Mouse (Mus musculus) kidney, adult 2 months (tissue): ENCODE measurements around the gene Slc22a14. TPM values are rescaled to one million over a fixed set of nuclear protein-coding genes. Genes with fewer than 3 reads are reported as not detected.
A peak's percentile ranks its signal among the peaks of the same experiment; 100 is the strongest.
"Not testable (repeated sequence)": the region's sequence is repeated elsewhere in the genome, so short reads cannot be mapped to it uniquely, and the experiment has no call there.

Experiments
- DNase-seq: peaks from one replicate; pipeline ENCODE4 v3.0.0; 2021
- H3K27ac ChIP-seq: fragments of 200-500 bp; 2 replicates; pipeline ENCODE4 v1.5.1; 2012; ENCODE audit warnings: low read depth, low read length, control low read depth, inconsistent platforms; ENCODE audit not compliant: insufficient read depth
- H3K27me3 ChIP-seq: fragments of 200-500 bp; replicated peaks from 2 replicates; pipeline ENCODE4 v1.6.1; 2012; ENCODE audit warnings: mild to moderate bottlenecking, moderate library complexity, low read length, inconsistent platforms; ENCODE audit not compliant: control insufficient read depth, insufficient read depth
- H3K36me3 ChIP-seq: fragments of 200-500 bp; 2 replicates; pipeline ENCODE4 v1.6.1; 2012; ENCODE audit warnings: mild to moderate bottlenecking, moderate library complexity, low read length, inconsistent platforms; ENCODE audit not compliant: control insufficient read depth, insufficient read depth
- H3K4me1 ChIP-seq: fragments of 200-500 bp; 2 replicates; pipeline ENCODE4 v1.6.1; 2011; ENCODE audit warnings: low read length; ENCODE audit not compliant: control insufficient read depth, insufficient read depth
- H3K4me3 ChIP-seq: fragments of 200-500 bp; 2 replicates; pipeline ENCODE4 v1.5.1; 2011; ENCODE audit warnings: mild to moderate bottlenecking, low read depth, low read length, control low read depth; ENCODE audit not compliant: insufficient read depth
- CTCF ChIP-seq: fragments of 200-500 bp; conservative IDR thresholded peaks from 2 replicates; pipeline ENCODE4 v1.5.1; 2011; ENCODE audit warnings: low read depth, mild to moderate bottlenecking, control low read depth, low read length, moderate library complexity, mixed read lengths; ENCODE audit not compliant: insufficient read depth, insufficient read length
- POLR2A ChIP-seq: fragments of 200-500 bp; IDR thresholded peaks from one replicate; pipeline ENCODE4 v1.6.1; 2011; ENCODE audit warnings: low read depth, low read length, control low read depth
- WGBS: fragments of 180-500 bp; shearing (Covaris S2); methylation state at CpG from one replicate; pipeline ENCODE4 v1.1.7; 2018; 5-methylcytosine and 5-hydroxymethylcytosine counted together
- polyA plus RNA-seq: library from polyadenylated mRNA; depleted of rRNA; stranded (reverse); fragments of >200 nt; gene quantifications from 2 replicates; pipeline ENCODE4 v1.2.3, GENCODE M21; 2012

Slc22a14 gene
- polyA plus RNA-seq, 1 experiment: 1.7 TPM

DNA sequence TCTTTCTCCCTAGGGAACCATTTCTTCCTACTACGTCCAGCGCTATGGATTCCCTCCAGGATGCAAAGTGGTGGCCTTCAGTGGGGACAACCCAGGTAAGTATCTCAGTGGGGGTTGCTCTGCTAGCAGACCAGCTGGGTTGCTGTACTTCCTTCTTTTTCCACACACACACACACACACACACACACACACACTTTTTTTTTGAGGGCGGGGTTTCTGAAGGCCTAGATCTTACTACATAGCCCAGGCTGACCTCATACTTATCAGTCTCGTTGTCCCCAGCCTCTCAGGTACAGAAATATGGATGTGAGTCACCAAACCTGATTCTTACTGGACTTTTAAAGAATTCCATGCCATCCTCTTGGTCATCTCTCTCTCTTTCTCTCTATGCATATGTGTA lies 12.9 kb upstream of the Slc22a14 start:
- no peak for TF ChIP-seq CTCF
- no peak for TF ChIP-seq POLR2A
- no peak for DNase-seq
- Histone ChIP-seq H3K36me3 (peaks cover 2% of the 10 kb centered on the region), H3K27ac (no peak overlapping the region), H3K4me3 (no peak overlapping the region), H3K4me1 (no peaks in the 10 kb centered on the region), H3K27me3 (no peaks in the 10 kb centered on the region)
- WGBS: 64% methylated on average over 4 of the region's 4 CpGs

DNA sequence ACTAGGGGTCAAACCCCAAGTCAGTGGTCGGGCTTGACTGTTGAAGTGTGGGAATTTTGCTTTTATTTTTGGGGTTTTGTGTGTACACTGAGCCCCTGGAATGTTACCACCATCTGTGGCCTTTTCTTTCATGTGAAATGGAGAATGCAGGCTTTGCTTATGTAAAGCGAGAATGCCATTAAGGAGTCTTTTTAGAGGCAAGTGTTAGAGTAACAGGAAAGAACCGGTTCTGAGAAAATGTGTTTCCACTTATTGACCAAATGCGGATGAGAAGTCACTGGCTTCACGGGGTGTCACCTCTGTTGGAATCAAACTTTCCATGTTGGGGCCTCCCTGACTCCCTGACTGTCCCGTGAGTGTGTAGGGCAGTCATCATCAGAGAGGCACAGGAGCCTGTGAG lies 10.2 kb upstream of the Slc22a14 start:
- DNase-seq: no peak
- no peaks in the 10 kb centered on the region for H3K27me3 ChIP-seq
- no peak overlapping the region for H3K27ac ChIP-seq
- H3K4me1 ChIP-seq: no peaks in the 10 kb centered on the region
- 55% methylated on average over 6 of the region's 6 CpGs for WGBS
- no peak for TF ChIP-seq CTCF
- no peak for TF ChIP-seq POLR2A
- no peak overlapping the region for H3K4me3 ChIP-seq
- H3K36me3 ChIP-seq: no peaks in the 10 kb centered on the region; the same call in 1 of the 2 replicates

DNA sequence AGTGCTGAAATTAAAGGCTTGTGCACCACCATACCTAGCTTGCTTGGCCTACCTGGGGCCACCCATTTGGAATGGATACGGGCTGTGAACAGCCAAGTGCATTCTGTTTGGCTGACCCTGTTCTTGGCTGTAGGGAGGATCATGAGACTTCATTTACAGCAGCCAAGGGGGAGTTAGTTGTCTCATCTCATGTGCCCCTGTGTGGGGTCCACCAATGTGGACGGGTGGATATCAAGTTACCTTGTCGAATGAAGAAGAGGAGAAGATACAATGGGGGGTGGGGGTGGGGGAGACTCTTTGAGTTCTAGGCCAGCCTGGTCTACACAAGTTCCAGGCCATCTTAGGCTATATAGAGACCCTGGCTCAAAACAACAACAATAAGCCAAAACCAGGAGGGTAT lies 9.7 kb upstream of the Slc22a14 start:
- DNase-seq: no peak
- Histone ChIP-seq H3K4me1 (no peaks in the 10 kb centered on the region), H3K4me3 (no peak overlapping the region), H3K36me3 (no peaks in the 10 kb centered on the region; the same call in 1 of the 2 replicates), H3K27me3 (no peaks in the 10 kb centered on the region), H3K27ac (no peak overlapping the region)
- WGBS: 55% methylated on average over 3 of the region's 3 CpGs
- TF ChIP-seq POLR2A (no peak), CTCF (no peak)

GRCm38 (mm10) chr9:119371251-119371650 lies 5.9 kb upstream of the Slc22a14 start:
- Histone ChIP-seq H3K4me3 (no peak overlapping the region), H3K27ac (no peak overlapping the region), H3K36me3 (peaks cover 2% of the 10 kb centered on the region; the same call in 1 of the 2 replicates), H3K27me3 (no peaks in the 10 kb centered on the region), H3K4me1 (peaks cover 3% of the 10 kb centered on the region; the same call in 1 of the 2 replicates)
- TF ChIP-seq POLR2A: no peak
- no peak for TF ChIP-seq CTCF
- DNase-seq: no peak
- 66% methylated on average over 4 of the region's 4 CpGs for WGBS

DNA sequence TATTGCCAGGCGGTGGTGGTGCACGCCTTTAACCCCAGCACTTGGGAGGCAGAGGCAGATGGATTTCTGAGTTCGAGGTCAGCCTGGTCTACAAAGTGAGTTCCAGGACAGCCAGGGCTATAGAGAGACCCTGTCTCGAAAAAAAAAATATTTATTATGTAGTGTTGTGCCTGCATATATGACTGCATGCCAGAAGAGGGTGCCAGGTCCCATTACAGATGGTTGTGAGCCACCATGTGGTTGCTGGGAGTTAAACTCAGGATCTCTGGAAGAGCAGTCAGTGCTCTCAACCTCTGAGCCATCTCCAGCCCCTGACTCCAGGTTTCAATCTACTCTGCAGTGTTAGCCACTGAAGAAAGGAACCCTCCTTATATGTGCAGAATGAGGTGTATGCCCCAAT lies 5.4 kb upstream of the Slc22a14 start:
- not testable (repeated sequence) for H3K4me3 ChIP-seq, H3K4me1 ChIP-seq, DNase-seq, H3K27ac ChIP-seq, H3K36me3 ChIP-seq, H3K27me3 ChIP-seq
- TF ChIP-seq CTCF: 0 out of 2 replicates have a peak, but pooled peaks have one; percentile 13
- WGBS: 89% methylated on average over 4 of the region's 4 CpGs

- no peak for TF ChIP-seq POLR2A
- TF ChIP-seq CTCF: no peak
- WGBS: 67% methylated on average over 3 of the region's 3 CpGs
- H3K4me1 ChIP-seq: peaks cover 3% of the 10 kb centered on the region; the same call in 1 of the 2 replicates
- no peak overlapping the region for H3K27ac ChIP-seq
- no peaks in the 10 kb centered on the region for H3K27me3 ChIP-seq
- H3K36me3 ChIP-seq: peaks cover 2% of the 10 kb centered on the region; the same call in 1 of the 2 replicates
- no peak overlapping the region for H3K4me3 ChIP-seq
- DNase-seq: peak; percentile 77
Observed at GRCm38 (mm10) chr9:119368367-119368766, 3.0 kb upstream of the Slc22a14 start.

- no peaks in the 10 kb centered on the region for H3K27me3 ChIP-seq
- TF ChIP-seq CTCF (no peak), POLR2A (no peak)
- no peak overlapping the region for H3K27ac ChIP-seq
- H3K4me1 ChIP-seq: peaks cover 2% of the 10 kb centered on the region; the same call in 1 of the 2 replicates
- no peak overlapping the region for H3K4me3 ChIP-seq
- H3K36me3 ChIP-seq: peaks cover 2% of the 10 kb centered on the region; the same call in 1 of the 2 replicates
- DNase-seq: no peak
- WGBS: 79% methylated on average over 12 of the region's 12 CpGs
Observed at GRCm38 (mm10) chr9:119363229-119363628, 2.1 kb downstream of the Slc22a14 start.
